Mouse (Mus musculus) stomach, embryonic 16.5 days (tissue): Measurements from ENCODE around the gene Cux2. TPM values are rescaled to one million over a fixed set of nuclear protein-coding genes. Genes with fewer than 3 reads are reported as not detected.

Source experiments
- ATAC-seq: fragments of 200-750 bp; cut with Nextera tagmentation; 2 replicates; pipeline ENCODE4 v1.8.0; 2017; ENCODE audit warnings: moderate number of reproducible peaks, moderate TSS enrichment; ENCODE audit not compliant: insufficient read depth, low FRiP score
- H3K27ac ChIP-seq: fragments of 300-500 bp; sonication (generic); 2 replicates; pipeline ENCODE4 v1.5.1; 2014; ENCODE audit warnings: low read length
- H3K27me3 ChIP-seq: fragments of 300-500 bp; sonication (generic); 2 replicates; pipeline ENCODE4 v1.6.1; 2014; ENCODE audit warnings: low read length, control low read depth, mixed read lengths; ENCODE audit not compliant: control insufficient read depth, insufficient read depth
- H3K36me3 ChIP-seq: fragments of 300-500 bp; sonication (generic); 2 replicates; pipeline ENCODE4 v1.6.1; 2014; ENCODE audit warnings: low read length; ENCODE audit not compliant: control insufficient read depth, insufficient read depth
- H3K4me1 ChIP-seq: fragments of 300-500 bp; sonication (generic); 2 replicates; pipeline ENCODE4 v1.6.1; 2014; ENCODE audit warnings: low read length, control low read depth, mixed read lengths; ENCODE audit not compliant: control insufficient read depth, insufficient read depth
- H3K4me2 ChIP-seq: fragments of 300-500 bp; sonication (generic); 2 replicates; pipeline ENCODE4 v1.6.1; 2014; ENCODE audit warnings: low read depth, low read length, mixed read lengths
- H3K4me3 ChIP-seq: fragments of 300-500 bp; sonication (generic); replicated peaks from 2 replicates; pipeline ENCODE4 v1.5.1; 2014; ENCODE audit warnings: mild to moderate bottlenecking, low read length
- H3K9ac ChIP-seq: fragments of 300-500 bp; sonication (generic); 2 replicates; pipeline ENCODE4 v1.6.1; 2014; ENCODE audit warnings: low read length
- H3K9me3 ChIP-seq: fragments of 300-500 bp; sonication (generic); replicated peaks from 2 replicates; pipeline ENCODE4 v1.6.1; 2016; ENCODE audit warnings: low read length, control low read depth; ENCODE audit not compliant: control insufficient read depth
- WGBS: fragments of 180-500 bp; shearing (Covaris S2); extraction: QIAGEN DNeasy Blood & Tissue Kit; methylation state at CpG from one replicate; pipeline ENCODE4 v1.1.7; 2014; 5-methylcytosine and 5-hydroxymethylcytosine counted together
- polyA plus RNA-seq: library from polyadenylated mRNA; unstranded; fragments of >200 nt; fragmentation: Nextera tagmentation; extraction: Ambion mirVana; gene quantifications from 2 replicates; pipeline ENCODE4 v1.2.1, GENCODE M21; 2015

The Cux2 gene
- polyA plus RNA-seq, 1 experiment from 2014 or later: 3.5 TPM

DNA sequence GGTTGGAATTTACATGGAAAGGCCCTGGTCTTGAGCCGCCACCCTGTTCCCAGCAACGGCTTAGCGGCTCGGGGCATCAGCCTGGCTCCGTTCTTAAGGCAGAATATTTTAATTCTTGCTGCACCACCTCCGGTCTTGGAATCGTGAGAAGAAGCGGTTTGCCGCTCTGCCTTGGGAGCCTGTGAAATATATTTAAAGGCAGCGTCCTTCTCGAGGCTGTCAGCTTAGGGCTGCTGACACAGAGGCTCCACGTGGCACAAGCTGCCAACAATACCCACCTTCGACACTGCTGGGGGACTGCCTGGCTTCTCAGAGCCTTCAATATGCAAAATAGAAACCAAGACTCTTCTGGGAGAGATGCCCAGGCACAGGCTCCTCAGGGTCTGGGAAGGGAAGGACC is 18.7 kb upstream of the Cux2 start:
- Histone ChIP-seq H3K4me1 (no peaks in the 10 kb centered on the region), H3K9ac (no peak overlapping the region), H3K27me3 (no peaks in the 10 kb centered on the region), H3K36me3 (no peaks in the 10 kb centered on the region), H3K9me3 (no peaks in the 10 kb centered on the region), H3K27ac (no peak overlapping the region), H3K4me2 (no peak overlapping the region), H3K4me3 (no peak overlapping the region)
- WGBS: 78% methylated on average over 13 of the region's 13 CpGs
- ATAC-seq: no peak

- 74% methylated on average over 25 of the region's 25 CpGs for WGBS
- no peak overlapping the region for H3K4me2 ChIP-seq
- no peaks in the 10 kb centered on the region for H3K27me3 ChIP-seq
- ATAC-seq: no peak
- no peak overlapping the region for H3K4me3 ChIP-seq
- no peaks in the 10 kb centered on the region for H3K4me1 ChIP-seq
- no peaks in the 10 kb centered on the region for H3K36me3 ChIP-seq
- H3K9me3 ChIP-seq: no peaks in the 10 kb centered on the region
- no peak overlapping the region for H3K9ac ChIP-seq
- no peak overlapping the region for H3K27ac ChIP-seq
Observed at GRCm38 (mm10) chr5:122063204-122063933, 13.5 kb upstream of the Cux2 start.

DNA sequence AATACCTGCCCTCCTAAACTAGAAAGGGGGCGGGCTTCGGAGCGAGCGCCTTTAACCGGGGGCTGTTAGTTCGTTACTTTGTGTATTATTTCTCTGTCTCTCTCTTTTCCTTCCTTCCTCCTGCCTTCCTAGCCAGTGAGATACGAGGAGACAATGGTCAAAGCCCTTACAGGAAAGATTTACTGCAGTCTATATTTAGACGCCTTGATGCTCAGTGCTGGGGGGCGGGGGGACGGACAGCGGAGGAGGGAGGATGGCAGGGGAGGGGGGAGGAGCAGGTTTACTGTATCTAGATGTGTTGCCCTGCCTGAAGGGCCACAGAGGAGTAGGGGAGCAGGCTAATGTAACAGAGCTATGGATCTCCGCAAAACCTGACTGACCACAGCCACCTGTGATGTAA is 12.6 kb upstream of the Cux2 start:
- 17% methylated on average over 12 of the region's 12 CpGs for WGBS
- Histone ChIP-seq H3K36me3 (no peaks in the 10 kb centered on the region), H3K27me3 (no peaks in the 10 kb centered on the region), H3K4me1 (no peaks in the 10 kb centered on the region), H3K27ac (no peak overlapping the region), H3K4me3 (no peak overlapping the region), H3K9ac (0 out of 2 replicates have a peak overlapping the region, but pooled peaks have one; percentile 10), H3K9me3 (peaks cover 2% of the 10 kb centered on the region), H3K4me2 (no peak overlapping the region)
- ATAC-seq: no peak

- ATAC-seq: no peak
- Histone ChIP-seq H3K9ac (no peak overlapping the region), H3K4me2 (no peak overlapping the region), H3K36me3 (no peaks in the 10 kb centered on the region), H3K4me3 (no peak overlapping the region), H3K27me3 (no peaks in the 10 kb centered on the region), H3K27ac (no peak overlapping the region), H3K4me1 (no peaks in the 10 kb centered on the region), H3K9me3 (peaks cover 4% of the 10 kb centered on the region)
- 31% methylated on average over 10 of the region's 12 CpGs for WGBS
Observed at GRCm38 (mm10) chr5:122060767-122061333, 10.9 kb upstream of the Cux2 start.

DNA sequence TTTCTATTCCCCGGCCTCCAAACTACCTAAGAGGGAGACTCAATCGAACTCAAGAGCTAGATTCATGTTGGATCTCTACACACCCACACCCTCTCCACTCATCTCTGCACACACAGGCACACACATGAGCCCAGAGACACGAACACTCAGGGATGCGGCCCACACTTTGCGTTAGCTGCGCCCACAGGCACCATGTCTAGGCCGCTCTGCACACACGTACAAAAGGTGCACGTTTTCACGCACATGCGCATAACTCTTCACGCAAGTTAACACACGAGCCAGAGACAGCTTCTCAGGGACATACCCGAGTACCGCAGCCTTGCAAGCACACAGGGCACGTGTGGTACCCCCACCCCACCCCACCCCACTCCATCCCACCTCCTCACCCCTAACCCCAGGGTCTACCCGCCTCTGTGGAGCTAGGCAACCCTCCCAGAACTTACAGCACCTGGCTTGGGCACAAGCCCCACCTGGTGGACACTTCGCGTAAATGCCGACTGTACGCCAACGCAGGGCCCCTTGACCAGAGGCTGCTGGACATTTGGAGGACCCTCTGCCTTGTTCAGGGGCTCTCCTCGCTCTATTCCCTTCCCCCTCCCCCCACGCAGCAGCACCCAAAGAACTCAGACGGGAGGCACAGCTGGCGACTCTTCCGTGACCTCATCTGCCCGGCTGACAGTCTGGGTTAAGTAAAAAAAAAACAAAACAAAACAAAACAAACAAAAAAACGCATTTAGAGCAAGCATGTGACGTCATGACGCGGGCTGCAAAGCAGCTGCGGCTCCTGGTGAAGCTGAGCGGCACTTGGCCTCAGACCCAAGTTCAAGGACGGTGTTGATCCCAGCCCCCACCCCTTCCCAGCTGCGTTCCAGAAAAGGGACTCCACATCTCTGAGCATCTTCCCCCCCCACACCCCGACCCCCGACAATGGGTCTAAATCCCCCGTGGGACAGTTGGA is 9.4 kb upstream of the Cux2 start:
- Histone ChIP-seq H3K36me3 (no peaks in the 10 kb centered on the region), H3K4me2 (peak overlapping the region; percentile 52), H3K4me3 (peak overlapping the region; percentile 21), H3K9me3 (peaks cover 4% of the 10 kb centered on the region), H3K27me3 (no peaks in the 10 kb centered on the region), H3K4me1 (no peaks in the 10 kb centered on the region), H3K27ac (no peak overlapping the region), H3K9ac (peak overlapping the region; percentile 26; the same call in 1 of the 2 replicates)
- no peak for ATAC-seq
- WGBS: 23% methylated on average over 39 of the region's 39 CpGs

- Histone ChIP-seq H3K9me3 (peaks cover 4% of the 10 kb centered on the region), H3K27me3 (peaks cover 12% of the 10 kb centered on the region)
Observed at GRCm38 (mm10) chr5:122057622-122058021, 7.7 kb upstream of the Cux2 start.

GRCm38 (mm10) chr5:122056557-122056956 is 6.7 kb upstream of the Cux2 start:
- H3K27ac ChIP-seq: no peak overlapping the region
- H3K9me3 ChIP-seq: peaks cover 4% of the 10 kb centered on the region
- H3K9ac ChIP-seq: no peak overlapping the region
- 68% methylated on average over 8 of the region's 8 CpGs for WGBS
- H3K4me1 ChIP-seq: no peaks in the 10 kb centered on the region
- no peak for ATAC-seq
- no peak overlapping the region for H3K4me3 ChIP-seq
- H3K27me3 ChIP-seq: peaks cover 12% of the 10 kb centered on the region
- H3K36me3 ChIP-seq: no peaks in the 10 kb centered on the region
- H3K4me2 ChIP-seq: no peak overlapping the region

More at GRCm38 (mm10) chr5:122057622-122058021, 7.7 kb upstream of the Cux2 start:
- no peak overlapping the region for H3K27ac ChIP-seq
- no peak for ATAC-seq
- H3K9ac ChIP-seq: no peak overlapping the region
- H3K4me1 ChIP-seq: no peaks in the 10 kb centered on the region
- H3K4me2 ChIP-seq: no peak overlapping the region
- WGBS: 69% methylated on average over 6 of the region's 6 CpGs
- no peaks in the 10 kb centered on the region for H3K36me3 ChIP-seq
- H3K4me3 ChIP-seq: no peak overlapping the region

GRCm38 (mm10) chr5:122054130-122054843 is 4.4 kb upstream of the Cux2 start:
- H3K27me3 ChIP-seq: peaks cover 17% of the 10 kb centered on the region
- peaks cover 4% of the 10 kb centered on the region for H3K9me3 ChIP-seq
- H3K9ac ChIP-seq: no peak overlapping the region
- peak overlapping the region; percentile 46 for H3K4me2 ChIP-seq
- no peak overlapping the region for H3K4me3 ChIP-seq
- peaks cover 9% of the 10 kb centered on the region for H3K4me1 ChIP-seq
- H3K27ac ChIP-seq: no peak overlapping the region
- ATAC-seq: peak; percentile 27; the same call in 1 of the 2 replicates
- WGBS: 40% methylated on average over 13 of the region's 13 CpGs
- no peaks in the 10 kb centered on the region for H3K36me3 ChIP-seq
